Mouse (Mus musculus): ENCODE data around the gene Pnpla7. TPM values are rescaled to one million over a fixed set of nuclear protein-coding genes. Genes with fewer than 3 reads are reported as not detected.

Gene Pnpla7
- polyA plus RNA-seq, 1 experiment, result 50.4 TPM

DNA sequence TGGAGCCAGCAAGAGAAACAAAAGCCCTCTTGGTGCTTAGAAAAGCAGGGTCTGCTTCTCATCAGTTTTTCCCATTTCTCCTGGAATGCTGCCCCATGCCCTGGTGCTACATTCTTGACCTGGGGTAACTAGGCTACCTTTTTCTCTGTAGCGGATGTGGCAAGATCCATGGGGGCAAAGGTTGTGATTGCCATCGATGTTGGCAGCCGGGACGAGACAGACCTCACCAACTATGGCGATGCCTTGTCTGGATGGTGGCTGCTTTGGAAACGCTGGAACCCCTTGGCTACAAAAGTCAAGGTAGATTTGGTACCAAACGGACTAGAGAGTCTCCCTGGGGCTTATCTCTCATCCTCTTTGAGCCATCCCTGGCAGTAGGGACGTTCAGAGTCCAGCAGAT, 75.6 kb downstream of the Pnpla7 start:
- Histone ChIP-seq H3K4me1 (ENCODE audit: control insufficient read depth, insufficient read depth, insufficient read length) (peaks cover 5% of the 10 kb centered on the region; the same call in 1 of the 2 replicates), H3K4me3 (ENCODE audit: extremely low read depth, insufficient read depth, insufficient read length) (no peak overlapping the region), H3K27me3 (ENCODE audit: control insufficient read depth, insufficient read depth, low read length) (no peaks in the 10 kb centered on the region), H3K36me3 (ENCODE audit: control insufficient read depth, insufficient read depth, low read length) (peaks cover 27% of the 10 kb centered on the region), H3K27ac (ENCODE audit: insufficient read depth, low read length) (no peak overlapping the region)
- DNase-seq (ENCODE audit: low read depth in 1 of 2, low spot score in 2 of 2), result no peak
- WGBS, result 94% methylated on average over 8 of the region's 8 CpGs
- TF ChIP-seq CTCF (IDR thresholded peaks at IDR 0.05; ENCODE audit: extremely low read depth, insufficient read depth, insufficient read length, insufficient replicate concordance), result no peak
- no peak for TF ChIP-seq POLR2A (IDR thresholded peaks at IDR 0.05; ENCODE audit: low read depth, low read length)

DNA sequence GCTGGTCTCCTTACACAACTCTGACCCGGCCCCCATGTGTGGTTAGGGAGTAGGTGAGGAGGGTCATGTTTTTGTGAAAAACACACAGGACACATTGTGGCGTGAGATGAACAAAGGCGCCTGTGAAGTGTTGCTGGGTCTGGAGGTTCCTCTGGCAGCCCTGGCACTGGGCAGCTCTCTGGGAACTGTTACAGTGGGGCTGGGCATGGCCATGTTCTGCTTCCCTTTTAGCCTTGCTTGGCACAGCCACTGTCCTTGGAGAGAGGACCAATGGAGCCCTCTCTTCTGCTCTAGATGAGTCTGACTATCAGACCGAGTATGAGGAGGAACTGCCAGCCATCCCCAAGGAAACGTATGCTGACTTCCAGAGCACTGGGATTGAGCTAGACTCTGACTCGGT, 77.3 kb downstream of the Pnpla7 start:
- no peak for TF ChIP-seq POLR2A (IDR thresholded peaks at IDR 0.05; ENCODE audit: low read depth, low read length)
- no peak for TF ChIP-seq CTCF (IDR thresholded peaks at IDR 0.05; ENCODE audit: extremely low read depth, insufficient read depth, insufficient read length, insufficient replicate concordance)
- 96% methylated on average over 6 of the region's 6 CpGs for WGBS
- Histone ChIP-seq H3K4me1 (ENCODE audit: control insufficient read depth, insufficient read depth, insufficient read length) (peaks cover 5% of the 10 kb centered on the region; the same call in 1 of the 2 replicates), H3K27me3 (ENCODE audit: control insufficient read depth, insufficient read depth, low read length) (no peaks in the 10 kb centered on the region), H3K27ac (ENCODE audit: insufficient read depth, low read length) (no peak overlapping the region), H3K36me3 (ENCODE audit: control insufficient read depth, insufficient read depth, low read length) (peaks cover 22% of the 10 kb centered on the region), H3K4me3 (ENCODE audit: extremely low read depth, insufficient read depth, insufficient read length) (no peak overlapping the region)
- DNase-seq (ENCODE audit: low read depth in 1 of 2, low spot score in 2 of 2), result no peak

DNA sequence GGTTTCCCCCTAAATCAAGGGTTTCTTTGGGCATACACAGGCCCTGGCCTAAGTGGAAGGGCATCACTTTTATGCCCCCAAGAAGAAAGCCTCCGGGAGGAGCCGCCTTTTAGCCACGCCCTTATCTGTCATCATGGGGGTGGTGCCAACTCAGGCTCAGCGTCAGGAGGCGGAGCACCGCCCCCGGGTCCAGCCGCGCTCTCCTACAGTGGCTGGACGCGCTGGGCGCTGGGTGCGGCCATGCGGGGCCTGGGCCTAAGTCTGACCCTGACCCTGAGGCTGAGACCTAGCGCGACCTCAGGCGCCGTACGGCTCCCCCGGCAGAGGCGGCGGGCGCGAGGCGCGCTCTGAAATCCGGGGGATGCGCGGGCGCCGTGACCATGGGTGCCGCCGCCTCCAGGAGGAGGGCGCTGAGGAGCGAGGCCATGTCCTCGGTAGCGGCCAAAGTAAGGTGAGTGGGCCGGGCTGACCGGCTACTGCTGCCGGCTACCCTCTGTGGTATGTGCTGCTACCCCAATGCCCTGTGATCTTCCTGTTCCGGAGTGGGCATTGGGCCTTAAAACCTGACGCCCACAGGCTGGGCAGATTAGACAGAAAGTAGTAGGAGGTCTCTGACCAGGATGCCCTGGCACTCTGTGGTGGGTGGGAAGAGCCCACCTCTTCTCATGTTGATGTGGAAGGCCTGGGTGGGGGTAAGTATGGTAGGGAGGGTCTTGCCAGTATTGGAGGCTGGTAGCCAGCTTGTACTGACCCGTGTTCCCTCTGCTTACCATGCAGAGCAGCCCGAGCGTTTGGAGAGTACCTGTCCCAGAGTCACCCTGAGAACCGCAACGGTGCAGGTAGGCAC, 78.6 kb downstream of the Pnpla7 start, which contains the start of gene Nsmf:
TSS of gene Nsmf (plus strand) at position 135 of the 847 bp plus-strand sequence.
- DNase-seq (ENCODE audit: low read depth in 1 of 2, low spot score in 2 of 2), result peak; percentile 48 to 70
- WGBS, result 4% methylated on average over 45 of the region's 47 CpGs

DNA sequence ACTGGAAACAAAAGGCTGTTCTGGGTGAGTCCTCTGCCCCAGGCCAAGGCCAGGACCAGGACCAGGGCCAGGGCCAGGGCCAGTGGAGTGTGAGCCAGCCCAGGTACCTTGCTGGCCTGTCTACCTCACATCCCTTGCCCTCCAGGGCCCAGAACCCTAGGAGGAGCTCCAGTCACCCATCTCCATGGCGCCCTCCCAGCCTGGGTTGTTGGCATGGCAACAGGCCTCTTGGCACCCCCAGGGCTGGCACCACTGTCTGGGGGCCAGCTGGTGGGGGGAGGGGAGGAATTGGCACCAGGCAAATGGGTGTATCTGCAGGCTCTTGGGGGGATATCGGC, 79.2 kb downstream of the Pnpla7 start:
- H3K4me1 ChIP-seq (ENCODE audit: control insufficient read depth, insufficient read depth, insufficient read length), result peaks cover 5% of the 10 kb centered on the region; the same call in 1 of the 2 replicates
- H3K27ac ChIP-seq (ENCODE audit: insufficient read depth, low read length), result no peak overlapping the region
- WGBS, result 82% methylated on average over 2 of the region's 2 CpGs
- H3K27me3 ChIP-seq (ENCODE audit: control insufficient read depth, insufficient read depth, low read length), result no peaks in the 10 kb centered on the region
- peaks cover 15% of the 10 kb centered on the region for H3K36me3 ChIP-seq (ENCODE audit: control insufficient read depth, insufficient read depth, low read length)
- TF ChIP-seq POLR2A (IDR thresholded peaks at IDR 0.05; ENCODE audit: low read depth, low read length) (no peak), CTCF (IDR thresholded peaks at IDR 0.05; ENCODE audit: extremely low read depth, insufficient read depth, insufficient read length, insufficient replicate concordance) (no peak)
- peak overlapping the region; percentile 72 for H3K4me3 ChIP-seq (ENCODE audit: extremely low read depth, insufficient read depth, insufficient read length)
- no peak for DNase-seq (ENCODE audit: low read depth in 1 of 2, low spot score in 2 of 2)

More for the DNA sequence above, 78.6 kb downstream of the Pnpla7 start, which contains the start of gene Nsmf:
- TF ChIP-seq POLR2A (IDR thresholded peaks at IDR 0.05; ENCODE audit: low read depth, low read length) (peak; percentile 4; the same call in 1 of the 2 replicates), CTCF (IDR thresholded peaks at IDR 0.05; ENCODE audit: extremely low read depth, insufficient read depth, insufficient read length, insufficient replicate concordance) (no peak)
- Histone ChIP-seq H3K4me1 (ENCODE audit: control insufficient read depth, insufficient read depth, insufficient read length) (peaks cover 5% of the 10 kb centered on the region; the same call in 1 of the 2 replicates), H3K27ac (ENCODE audit: insufficient read depth, low read length) (peak within 1 kb of the TSS; percentile 15; the same call in 1 of the 2 replicates), H3K4me3 (ENCODE audit: extremely low read depth, insufficient read depth, insufficient read length) (peak within 1 kb of the TSS; percentile 72), H3K27me3 (ENCODE audit: control insufficient read depth, insufficient read depth, low read length) (no peaks in the 10 kb centered on the region), H3K36me3 (ENCODE audit: control insufficient read depth, insufficient read depth, low read length) (peaks cover 17% of the 10 kb centered on the region)

DNA sequence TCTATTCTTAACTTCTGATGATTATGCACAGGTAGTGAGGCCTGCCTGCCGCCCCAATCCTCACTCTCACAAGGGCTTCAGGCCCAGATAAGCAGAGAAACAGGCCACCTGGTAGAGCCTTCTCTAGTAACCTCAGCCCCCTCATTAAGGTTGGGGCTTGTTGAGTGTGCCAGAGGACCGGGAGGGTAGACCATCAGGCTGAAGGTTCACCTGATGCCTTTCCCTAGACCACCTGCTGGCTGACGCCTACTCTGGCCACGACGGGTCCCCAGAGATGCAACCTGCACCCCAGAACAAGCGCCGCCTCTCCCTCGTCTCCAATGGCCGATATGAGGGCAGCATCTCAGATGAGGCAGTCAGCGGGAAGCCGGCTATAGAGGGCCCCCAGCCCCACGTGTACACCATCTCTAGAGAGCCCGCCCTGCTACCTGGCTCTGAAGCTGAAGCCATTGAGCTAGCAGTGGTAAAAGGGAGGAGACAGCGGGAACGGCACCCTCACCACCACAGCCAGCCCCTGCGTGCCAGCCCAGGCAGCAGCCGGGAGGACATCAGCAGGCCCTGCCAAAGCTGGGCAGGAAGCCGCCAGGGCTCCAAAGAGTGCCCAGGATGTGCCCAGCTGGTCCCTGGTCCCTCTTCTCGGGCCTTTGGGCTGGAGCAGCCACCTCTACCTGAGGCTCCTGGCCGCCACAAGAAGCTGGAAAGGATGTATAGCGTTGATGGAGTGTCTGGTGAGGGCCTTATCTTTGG, 79.7 kb downstream of the Pnpla7 start:
- no peak overlapping the region for H3K27ac ChIP-seq (ENCODE audit: insufficient read depth, low read length)
- 90% methylated on average over 21 of the region's 21 CpGs for WGBS
- TF ChIP-seq CTCF (IDR thresholded peaks at IDR 0.05; ENCODE audit: extremely low read depth, insufficient read depth, insufficient read length, insufficient replicate concordance), result no peak
- TF ChIP-seq POLR2A (IDR thresholded peaks at IDR 0.05; ENCODE audit: low read depth, low read length), result no peak
- H3K4me3 ChIP-seq (ENCODE audit: extremely low read depth, insufficient read depth, insufficient read length), result no peak overlapping the region
- no peak for DNase-seq (ENCODE audit: low read depth in 1 of 2, low spot score in 2 of 2)
- peaks cover 5% of the 10 kb centered on the region; the same call in 1 of the 2 replicates for H3K4me1 ChIP-seq (ENCODE audit: control insufficient read depth, insufficient read depth, insufficient read length)
- peaks cover 11% of the 10 kb centered on the region for H3K36me3 ChIP-seq (ENCODE audit: control insufficient read depth, insufficient read depth, low read length)
- H3K27me3 ChIP-seq (ENCODE audit: control insufficient read depth, insufficient read depth, low read length), result no peaks in the 10 kb centered on the region

DNA sequence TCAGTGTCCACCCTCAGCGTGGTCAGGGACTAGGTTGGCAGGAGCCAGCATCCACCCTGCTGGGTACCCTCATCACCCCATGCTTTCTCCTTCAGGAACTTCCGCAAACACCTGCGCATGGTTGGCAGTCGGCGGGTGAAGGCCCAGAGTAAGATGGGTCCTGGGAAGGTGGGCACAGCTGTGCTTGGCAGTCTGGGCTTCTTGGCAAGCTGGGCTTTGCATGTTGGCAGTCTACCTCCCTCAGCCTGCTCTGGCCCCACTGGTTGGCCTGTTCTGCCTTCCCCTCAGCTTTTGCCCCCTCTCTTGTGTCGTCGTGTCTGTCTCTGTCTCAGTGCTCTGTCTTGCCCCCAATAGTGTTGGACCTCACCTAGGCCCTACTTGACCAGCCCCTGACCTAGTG, 83.1 kb downstream of the Pnpla7 start:
- WGBS, result 96% methylated on average over 7 of the region's 7 CpGs
- peaks cover 5% of the 10 kb centered on the region; the same call in 1 of the 2 replicates for H3K4me1 ChIP-seq (ENCODE audit: control insufficient read depth, insufficient read depth, insufficient read length)
- no peak for TF ChIP-seq POLR2A (IDR thresholded peaks at IDR 0.05; ENCODE audit: low read depth, low read length)
- TF ChIP-seq CTCF (IDR thresholded peaks at IDR 0.05; ENCODE audit: extremely low read depth, insufficient read depth, insufficient read length, insufficient replicate concordance), result no peak

More for the DNA sequence above, 83.1 kb downstream of the Pnpla7 start:
- Histone ChIP-seq H3K27me3 (ENCODE audit: control insufficient read depth, insufficient read depth, low read length) (no peaks in the 10 kb centered on the region), H3K36me3 (ENCODE audit: control insufficient read depth, insufficient read depth, low read length) (peaks cover 3% of the 10 kb centered on the region; the same call in 1 of the 2 replicates), H3K4me3 (ENCODE audit: extremely low read depth, insufficient read depth, insufficient read length) (no peak overlapping the region), H3K27ac (ENCODE audit: insufficient read depth, low read length) (no peak overlapping the region)
- DNase-seq (ENCODE audit: low read depth in 1 of 2, low spot score in 2 of 2), result no peak

Data from spleen, adult 2 months (tissue).